Mouse (Mus musculus): Measurements from ENCODE around the gene Ctsa. TPM values are rescaled to one million over a fixed set of nuclear protein-coding genes. Genes with fewer than 3 reads are reported as not detected.

Gene Ctsa
- polyA plus RNA-seq, 1 experiment from 2014 or later, result 134 TPM

DNA sequence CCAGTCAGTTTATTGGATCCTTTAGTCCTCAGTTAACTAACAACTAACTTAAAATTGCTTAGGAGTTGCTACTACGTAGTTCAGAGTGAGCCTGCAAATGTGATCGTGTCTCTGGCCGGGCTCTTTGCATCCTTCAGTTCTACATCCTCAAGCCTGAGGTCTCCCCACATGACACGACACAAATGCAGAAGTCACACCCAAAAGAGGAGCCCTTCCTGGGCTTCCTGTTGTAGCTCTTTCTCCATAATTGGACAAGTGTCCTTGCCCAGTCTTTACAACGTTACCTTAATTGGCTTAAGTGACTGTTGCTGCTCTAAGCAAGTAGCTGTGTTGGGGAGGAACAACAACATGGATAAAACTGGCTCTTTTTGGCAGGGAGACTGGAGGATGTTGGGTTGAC, 17.3 kb upstream of the Ctsa start:
- Histone ChIP-seq H3K27me3 (ENCODE audit: control insufficient read depth, insufficient read depth, low read length) (no peaks in the 10 kb centered on the region), H3K4me2 (replicated peaks; ENCODE audit: low read depth, low read length) (no peak overlapping the region), H3K9me3 (ENCODE audit: control insufficient read depth, low read depth, low read length) (no peaks in the 10 kb centered on the region), H3K4me1 (ENCODE audit: control insufficient read depth, insufficient read depth, low read length) (peaks cover 8% of the 10 kb centered on the region; the same call in 1 of the 2 replicates), H3K9ac (replicated peaks; ENCODE audit: low read depth, low read length) (no peak overlapping the region), H3K4me3 (ENCODE audit: low read depth, low read length) (no peak overlapping the region), H3K27ac (ENCODE audit: low read length) (no peak overlapping the region), H3K36me3 (ENCODE audit: control insufficient read depth, insufficient read depth, low read length) (no peaks in the 10 kb centered on the region)
- no peak for ATAC-seq (ENCODE audit: insufficient number of reproducible peaks, insufficient read depth, low FRiP score, low read depth)
- WGBS, result 89% methylated on average over 5 of the region's 5 CpGs

DNA sequence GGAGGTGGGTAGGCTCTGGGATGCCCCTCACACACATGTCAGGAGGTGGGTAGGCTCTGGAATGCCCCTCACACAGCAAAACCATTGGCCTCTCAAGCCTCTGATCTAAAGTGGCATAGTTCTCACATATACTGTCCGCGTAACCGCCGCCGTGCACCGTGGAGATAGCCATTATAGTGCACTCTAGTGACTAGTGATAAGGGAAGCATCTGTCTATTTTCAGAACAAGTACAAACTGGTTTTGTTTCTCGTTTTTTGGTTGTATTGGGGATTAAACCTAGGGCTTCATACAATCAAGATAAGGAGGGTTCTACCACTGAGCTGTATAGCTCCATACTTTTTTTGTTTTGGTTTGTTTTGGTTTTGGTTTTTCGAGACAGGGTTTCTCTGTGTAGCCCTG, 16.9 kb upstream of the Ctsa start:
- ATAC-seq (ENCODE audit: insufficient number of reproducible peaks, insufficient read depth, low FRiP score, low read depth), result no peak
- H3K36me3 ChIP-seq (ENCODE audit: control insufficient read depth, insufficient read depth, low read length), result 0 out of 2 replicates have a peak, but pooled peaks cover under 1% of the 10 kb centered on the region
- no peak overlapping the region for H3K9ac ChIP-seq (replicated peaks; ENCODE audit: low read depth, low read length)
- no peak overlapping the region for H3K27ac ChIP-seq (ENCODE audit: low read length)
- H3K4me1 ChIP-seq (ENCODE audit: control insufficient read depth, insufficient read depth, low read length), result peaks cover 8% of the 10 kb centered on the region; the same call in 1 of the 2 replicates
- no peaks in the 10 kb centered on the region for H3K27me3 ChIP-seq (ENCODE audit: control insufficient read depth, insufficient read depth, low read length)
- WGBS, result 86% methylated on average over 8 of the region's 8 CpGs
- no peak overlapping the region for H3K4me3 ChIP-seq (ENCODE audit: low read depth, low read length)
- H3K9me3 ChIP-seq (ENCODE audit: control insufficient read depth, low read depth, low read length), result no peaks in the 10 kb centered on the region
- H3K4me2 ChIP-seq (replicated peaks; ENCODE audit: low read depth, low read length), result no peak overlapping the region

DNA sequence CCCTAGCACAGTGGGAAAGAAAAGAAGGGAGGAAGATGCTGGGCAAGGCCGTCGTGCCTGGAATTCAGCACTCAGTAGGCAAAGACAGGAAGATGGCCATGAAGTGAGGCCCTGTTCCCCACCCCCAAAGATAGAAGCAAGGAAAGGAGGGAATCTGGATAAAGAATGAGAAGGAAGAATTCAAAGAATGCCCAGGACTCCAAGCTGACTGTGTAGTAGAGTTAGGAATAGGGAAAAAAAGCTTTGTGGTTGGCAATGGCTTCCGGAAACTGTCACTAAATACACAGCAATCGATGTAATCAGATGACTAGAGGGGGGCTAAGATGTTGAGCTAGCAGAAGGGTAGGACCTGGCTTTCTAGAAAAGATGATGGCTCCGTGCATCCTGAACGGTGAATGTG, 15.5 kb upstream of the Ctsa start:
- peaks cover 8% of the 10 kb centered on the region; the same call in 1 of the 2 replicates for H3K4me1 ChIP-seq (ENCODE audit: control insufficient read depth, insufficient read depth, low read length)
- H3K9ac ChIP-seq (replicated peaks; ENCODE audit: low read depth, low read length), result no peak overlapping the region
- peaks cover 7% of the 10 kb centered on the region; the same call in 1 of the 2 replicates for H3K36me3 ChIP-seq (ENCODE audit: control insufficient read depth, insufficient read depth, low read length)
- H3K4me2 ChIP-seq (replicated peaks; ENCODE audit: low read depth, low read length), result no peak overlapping the region
- no peak overlapping the region for H3K4me3 ChIP-seq (ENCODE audit: low read depth, low read length)
- no peaks in the 10 kb centered on the region for H3K27me3 ChIP-seq (ENCODE audit: control insufficient read depth, insufficient read depth, low read length)
- H3K27ac ChIP-seq (ENCODE audit: low read length), result no peak overlapping the region
- WGBS, result 70% methylated on average over 6 of the region's 6 CpGs
- no peak for ATAC-seq (ENCODE audit: insufficient number of reproducible peaks, insufficient read depth, low FRiP score, low read depth)
- H3K9me3 ChIP-seq (ENCODE audit: control insufficient read depth, low read depth, low read length), result no peaks in the 10 kb centered on the region

DNA sequence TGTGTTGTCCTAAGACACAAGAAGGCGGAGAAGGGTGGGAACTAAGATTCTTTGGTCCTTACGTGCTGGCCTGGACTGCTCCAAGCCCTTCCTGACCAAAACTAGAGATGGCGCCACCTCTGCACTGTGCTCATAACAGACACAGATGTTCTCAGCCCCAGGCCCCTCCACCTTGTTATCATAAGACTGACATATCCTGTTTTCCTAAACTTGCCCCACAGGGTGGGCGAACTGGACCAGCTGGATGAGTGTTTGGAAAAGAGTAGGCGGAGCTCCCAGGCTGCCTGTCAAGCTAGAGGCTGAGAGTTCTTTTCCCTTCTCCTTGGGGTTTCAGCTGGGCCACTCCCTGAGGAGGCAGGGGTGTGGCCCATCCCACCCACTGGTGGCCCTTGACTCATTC, 15.0 kb upstream of the Ctsa start:
- WGBS, result 50% methylated on average over 5 of the region's 5 CpGs
- no peak overlapping the region for H3K27ac ChIP-seq (ENCODE audit: low read length)
- ATAC-seq (ENCODE audit: insufficient number of reproducible peaks, insufficient read depth, low FRiP score, low read depth), result no peak

DNA sequence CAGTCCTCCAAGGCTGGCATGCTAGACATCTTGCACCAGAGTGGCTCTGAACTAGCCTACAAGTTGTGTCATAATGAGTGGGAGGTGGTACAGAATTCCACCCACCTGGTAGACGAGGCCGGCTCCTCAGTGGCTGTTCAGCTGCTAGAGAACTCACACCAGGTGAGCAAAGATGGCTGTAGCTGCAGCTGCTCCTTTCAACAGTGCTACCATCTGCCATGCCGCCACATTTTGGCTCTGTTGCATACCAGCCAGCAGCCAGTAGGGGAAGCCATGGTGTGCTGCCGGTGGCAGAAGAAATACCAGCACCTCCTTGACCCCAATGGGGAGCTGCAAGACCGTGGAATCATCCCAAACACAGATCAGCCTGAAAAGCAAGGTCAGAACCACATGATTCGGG, 11.6 kb upstream of the Ctsa start:
- no peak for ATAC-seq (ENCODE audit: insufficient number of reproducible peaks, insufficient read depth, low FRiP score, low read depth)
- 86% methylated on average over 6 of the region's 6 CpGs for WGBS
- H3K4me1 ChIP-seq (ENCODE audit: control insufficient read depth, insufficient read depth, low read length), result peaks cover 12% of the 10 kb centered on the region; the same call in 1 of the 2 replicates
- H3K27ac ChIP-seq (ENCODE audit: low read length), result no peak overlapping the region
- H3K4me3 ChIP-seq (ENCODE audit: low read depth, low read length), result no peak overlapping the region
- no peak overlapping the region for H3K9ac ChIP-seq (replicated peaks; ENCODE audit: low read depth, low read length)
- H3K27me3 ChIP-seq (ENCODE audit: control insufficient read depth, insufficient read depth, low read length), result no peaks in the 10 kb centered on the region
- H3K36me3 ChIP-seq (ENCODE audit: control insufficient read depth, insufficient read depth, low read length), result peaks cover 18% of the 10 kb centered on the region
- H3K4me2 ChIP-seq (replicated peaks; ENCODE audit: low read depth, low read length), result no peak overlapping the region
- no peaks in the 10 kb centered on the region for H3K9me3 ChIP-seq (ENCODE audit: control insufficient read depth, low read depth, low read length)

More for the DNA sequence above, 15.0 kb upstream of the Ctsa start:
- peaks cover 8% of the 10 kb centered on the region; the same call in 1 of the 2 replicates for H3K4me1 ChIP-seq (ENCODE audit: control insufficient read depth, insufficient read depth, low read length)
- H3K4me2 ChIP-seq (replicated peaks; ENCODE audit: low read depth, low read length), result no peak overlapping the region
- H3K27me3 ChIP-seq (ENCODE audit: control insufficient read depth, insufficient read depth, low read length), result no peaks in the 10 kb centered on the region
- H3K9me3 ChIP-seq (ENCODE audit: control insufficient read depth, low read depth, low read length), result no peaks in the 10 kb centered on the region
- H3K36me3 ChIP-seq (ENCODE audit: control insufficient read depth, insufficient read depth, low read length), result peaks cover 7% of the 10 kb centered on the region; the same call in 1 of the 2 replicates
- H3K9ac ChIP-seq (replicated peaks; ENCODE audit: low read depth, low read length), result no peak overlapping the region
- no peak overlapping the region for H3K4me3 ChIP-seq (ENCODE audit: low read depth, low read length)

DNA sequence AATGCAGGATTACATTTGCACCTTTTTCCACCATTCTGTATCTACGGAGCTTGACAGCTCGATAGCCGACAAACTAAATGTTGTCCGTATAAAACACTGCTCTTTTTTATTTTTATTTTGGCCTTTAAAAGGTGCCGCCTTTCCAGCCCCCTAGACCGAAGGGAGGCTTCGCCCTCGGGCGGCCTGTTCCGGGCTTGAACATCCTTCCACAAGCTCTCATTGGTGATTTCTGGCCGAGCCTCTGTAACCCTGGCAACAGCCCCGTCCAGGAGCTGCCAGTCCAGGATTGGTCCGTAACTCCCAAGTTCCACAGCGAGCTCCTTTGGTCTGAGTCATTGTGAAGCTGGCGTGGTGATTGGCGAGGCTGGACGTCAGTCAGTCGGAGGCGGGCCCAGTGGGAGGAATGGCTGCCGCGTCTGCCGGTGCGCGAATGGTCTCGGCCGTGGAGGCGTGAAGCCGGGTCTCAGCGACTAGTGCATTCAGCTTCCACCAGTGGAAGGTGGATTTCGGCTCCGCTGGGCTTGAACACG, 10.0 kb upstream of the Ctsa start, which contains the start of gene Zswim1:
Zswim1 (plus strand) TSS at position 51 of the 530 bp plus-strand sequence.
- H3K4me3 ChIP-seq (ENCODE audit: low read depth, low read length), result peak within 1 kb of the TSS; percentile 84
- H3K27me3 ChIP-seq (ENCODE audit: control insufficient read depth, insufficient read depth, low read length), result no peaks in the 10 kb centered on the region
- ATAC-seq (ENCODE audit: insufficient number of reproducible peaks, insufficient read depth, low FRiP score, low read depth), result peak; percentile 100
- peaks cover 7% of the 10 kb centered on the region; the same call in 1 of the 2 replicates for H3K4me1 ChIP-seq (ENCODE audit: control insufficient read depth, insufficient read depth, low read length)
- H3K27ac ChIP-seq (ENCODE audit: low read length), result peak within 1 kb of the TSS; percentile 52; the same call in 1 of the 2 replicates
- no peaks in the 10 kb centered on the region for H3K9me3 ChIP-seq (ENCODE audit: control insufficient read depth, low read depth, low read length)
- peak within 1 kb of the TSS; percentile 66 for H3K4me2 ChIP-seq (replicated peaks; ENCODE audit: low read depth, low read length)
- under 1% methylated on average over 32 of the region's 32 CpGs for WGBS
- H3K36me3 ChIP-seq (ENCODE audit: control insufficient read depth, insufficient read depth, low read length), result peaks cover 33% of the 10 kb centered on the region
- H3K9ac ChIP-seq (replicated peaks; ENCODE audit: low read depth, low read length), result peak within 1 kb of the TSS; percentile 60

DNA sequence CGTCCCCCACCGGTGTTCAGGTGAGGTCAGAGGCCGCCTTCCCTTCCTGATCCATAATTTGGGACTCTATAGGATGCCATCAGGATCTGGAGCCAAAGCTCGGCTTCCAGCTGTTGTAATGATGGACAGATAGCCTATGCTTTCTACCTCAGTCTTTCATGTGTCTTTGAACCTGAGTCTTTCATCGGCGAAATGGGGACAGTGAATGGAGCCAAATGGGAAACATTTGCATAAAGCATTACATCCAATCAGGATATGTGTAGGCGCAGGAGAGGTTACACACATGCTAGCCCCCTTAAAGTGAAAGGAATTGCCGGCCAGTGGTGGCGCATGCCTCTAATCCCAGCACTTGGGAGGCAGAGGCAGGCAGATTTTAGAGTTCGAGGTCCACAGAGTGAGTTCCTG, 9.5 kb upstream of the Ctsa start:
- peaks cover 35% of the 10 kb centered on the region for H3K36me3 ChIP-seq (ENCODE audit: control insufficient read depth, insufficient read depth, low read length)
- H3K4me2 ChIP-seq (replicated peaks; ENCODE audit: low read depth, low read length), result peak overlapping the region; percentile 66
- 3% methylated on average over 10 of the region's 10 CpGs for WGBS
- no peaks in the 10 kb centered on the region for H3K27me3 ChIP-seq (ENCODE audit: control insufficient read depth, insufficient read depth, low read length)
- H3K9me3 ChIP-seq (ENCODE audit: control insufficient read depth, low read depth, low read length), result no peaks in the 10 kb centered on the region
- peak overlapping the region; percentile 84 for H3K4me3 ChIP-seq (ENCODE audit: low read depth, low read length)
- H3K9ac ChIP-seq (replicated peaks; ENCODE audit: low read depth, low read length), result peak overlapping the region; percentile 60
- peaks cover 4% of the 10 kb centered on the region; the same call in 1 of the 2 replicates for H3K4me1 ChIP-seq (ENCODE audit: control insufficient read depth, insufficient read depth, low read length)
- peak; percentile 55; the same call in 1 of the 2 replicates for ATAC-seq (ENCODE audit: insufficient number of reproducible peaks, insufficient read depth, low FRiP score, low read depth)
- peak overlapping the region; percentile 52; the same call in 1 of the 2 replicates for H3K27ac ChIP-seq (ENCODE audit: low read length)

DNA sequence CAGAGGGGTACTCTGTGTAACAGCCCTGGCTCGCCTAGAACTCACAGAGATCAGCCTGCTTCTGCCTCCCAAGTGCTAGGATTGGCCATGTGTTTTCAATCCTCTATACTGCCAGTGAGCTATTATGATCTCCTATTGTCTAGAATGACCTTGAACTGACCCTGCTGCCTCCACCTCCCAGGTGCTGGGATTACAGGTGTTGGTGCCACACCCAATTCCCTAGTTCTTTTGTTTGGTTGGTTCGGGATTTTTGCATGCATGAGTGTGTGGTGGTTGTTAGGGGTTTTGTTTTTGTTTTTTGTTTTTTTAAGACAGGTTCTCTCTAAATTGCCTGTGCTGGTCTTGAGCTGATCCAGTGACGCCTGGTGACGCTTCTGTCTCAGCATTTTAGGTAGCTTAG, 8.7 kb upstream of the Ctsa start:
- Histone ChIP-seq H3K27me3 (ENCODE audit: control insufficient read depth, insufficient read depth, low read length) (no peaks in the 10 kb centered on the region), H3K27ac (ENCODE audit: low read length) (no peak overlapping the region), H3K4me3 (ENCODE audit: low read depth, low read length) (no peak overlapping the region), H3K9me3 (ENCODE audit: control insufficient read depth, low read depth, low read length) (no peaks in the 10 kb centered on the region), H3K4me2 (replicated peaks; ENCODE audit: low read depth, low read length) (peak overlapping the region; percentile 66; the same call in 1 of the 2 replicates), H3K36me3 (ENCODE audit: control insufficient read depth, insufficient read depth, low read length) (peaks cover 35% of the 10 kb centered on the region), H3K4me1 (ENCODE audit: control insufficient read depth, insufficient read depth, low read length) (peaks cover 4% of the 10 kb centered on the region; the same call in 1 of the 2 replicates), H3K9ac (replicated peaks; ENCODE audit: low read depth, low read length) (no peak overlapping the region)
- WGBS, result 92% methylated on average over 4 of the region's 4 CpGs
- ATAC-seq (ENCODE audit: insufficient number of reproducible peaks, insufficient read depth, low FRiP score, low read depth), result no peak

Measured in stomach, embryonic 14.5 days (tissue).